Mouse (Mus musculus) kidney, postnatal 10 days (tissue): ENCODE measurements around the gene Ube4a.
A peak's percentile ranks its signal among the peaks of the same experiment; 100 is the strongest.

Source experiments
- DNase-seq: peaks from one replicate; pipeline ENCODE4 v3.0.0; 2021; ENCODE audit warnings: mixed read lengths

Ube4a gene

GRCm38 (mm10) chr9:44892664-44893063, 72.7 kb downstream of the Ube4a start:
- no peak for DNase-seq

- DNase-seq: no peak
These were observed 74.2 kb downstream of the Ube4a start for GRCm38 (mm10) chr9:44891210-44891609.

- no peak for DNase-seq
These were observed 75.3 kb downstream of the Ube4a start for GRCm38 (mm10) chr9:44890122-44890521.

GRCm38 (mm10) chr9:44888114-44888624, 77.2 kb downstream of the Ube4a start:
- DNase-seq: no peak

GRCm38 (mm10) chr9:44882981-44883569, 82.3 kb downstream of the Ube4a start:
- no peak for DNase-seq

GRCm38 (mm10) chr9:44882436-44882980, 82.9 kb downstream of the Ube4a start:
- peak; percentile 73 for DNase-seq

- peak; percentile 89 for DNase-seq
These were observed 83.4 kb downstream of the Ube4a start for GRCm38 (mm10) chr9:44881941-44882435.

- peak; percentile 98 for DNase-seq
These were observed 84.1 kb downstream of the Ube4a start, which contains the start of gene Kmt2a for GRCm38 (mm10) chr9:44881221-44881871. Gene Kmt2a (minus strand): TSS chr9:44881296.

GRCm38 (mm10) chr9:44880309-44881081, 84.9 kb downstream of the Ube4a start:
- peak; percentile 48 for DNase-seq

- peak; percentile 21 for DNase-seq
These were observed 85.6 kb downstream of the Ube4a start for GRCm38 (mm10) chr9:44879694-44880271.

GRCm38 (mm10) chr9:44878776-44879500, 86.5 kb downstream of the Ube4a start:
- DNase-seq: no peak

- no peak for DNase-seq
These were observed 87.7 kb downstream of the Ube4a start for GRCm38 (mm10) chr9:44877686-44878085.

- DNase-seq: peak; percentile 22
These were observed 89.9 kb downstream of the Ube4a start for GRCm38 (mm10) chr9:44875476-44875875.

- no peak for DNase-seq
These were observed 91.2 kb downstream of the Ube4a start for GRCm38 (mm10) chr9:44874198-44874597.

- DNase-seq: no peak
These were observed 91.7 kb downstream of the Ube4a start for GRCm38 (mm10) chr9:44873665-44874064.
